Mouse (Mus musculus) forebrain, embryonic 11.5 days (tissue): ENCODE measurements around the gene Coro2a. TPM values are rescaled to one million over a fixed set of nuclear protein-coding genes. Genes with fewer than 3 reads are reported as not detected.
"Not testable (repeated sequence)": the region's sequence is repeated elsewhere in the genome, so short reads cannot be mapped to it uniquely, and the experiment has no call there.

Source experiments
- ATAC-seq: fragments of 200-750 bp; cut with Nextera tagmentation; replicated peaks from 2 replicates; pipeline ENCODE4 v1.8.0; 2017; ENCODE audit warnings: moderate TSS enrichment; ENCODE audit not compliant: low FRiP score
- DNase-seq: peaks from one replicate; pipeline ENCODE4 v3.0.0-alpha.2; 2017; ENCODE audit warnings: low spot score
- H3K27ac ChIP-seq: fragments of 300-500 bp; sonication (generic); 2 replicates; pipeline ENCODE4 v1.5.1; 2014; ENCODE audit warnings: low read depth, low read length
- H3K27me3 ChIP-seq: fragments of 300-500 bp; sonication (generic); 2 replicates; pipeline ENCODE4 v1.6.1; 2014; ENCODE audit warnings: mild to moderate bottlenecking, low read length, mixed read lengths; ENCODE audit not compliant: control insufficient read depth, insufficient read depth
- H3K36me3 ChIP-seq: fragments of 300-500 bp; sonication (generic); 2 replicates; pipeline ENCODE4 v1.6.1; 2014; ENCODE audit warnings: mild to moderate bottlenecking, low read length, moderate library complexity, mixed read lengths; ENCODE audit not compliant: control insufficient read depth, insufficient read depth
- H3K4me1 ChIP-seq: fragments of 300-500 bp; sonication (generic); replicated peaks from 2 replicates; pipeline ENCODE4 v1.6.1; 2014; ENCODE audit warnings: low read length, mixed read lengths; ENCODE audit not compliant: control insufficient read depth, insufficient read depth
- H3K4me2 ChIP-seq: fragments of 300-500 bp; sonication (generic); 2 replicates; pipeline ENCODE4 v1.6.1; 2014; ENCODE audit warnings: low read depth, mild to moderate bottlenecking, low read length, moderate library complexity, mixed read lengths; ENCODE audit not compliant: severe bottlenecking
- H3K4me3 ChIP-seq: fragments of 300-500 bp; sonication (generic); 2 replicates; pipeline ENCODE4 v1.5.1; 2014; ENCODE audit warnings: low read depth, low read length
- H3K9ac ChIP-seq: fragments of 300-500 bp; sonication (generic); 2 replicates; pipeline ENCODE4 v1.6.1; 2014; ENCODE audit warnings: low read length
- H3K9me3 ChIP-seq: fragments of 300-500 bp; sonication (generic); 2 replicates; pipeline ENCODE4 v1.6.1; 2016; ENCODE audit warnings: low read length, mixed read lengths; ENCODE audit not compliant: control insufficient read depth
- WGBS: fragments of 180-500 bp; shearing (Covaris S2); extraction: QIAGEN DNeasy Blood & Tissue Kit; methylation state at CpG from one replicate; pipeline ENCODE4 v1.1.7; 2014; 5-methylcytosine and 5-hydroxymethylcytosine counted together
- polyA plus RNA-seq: library from polyadenylated mRNA; unstranded; fragments of >200 nt; fragmentation: Nextera tagmentation; extraction: Ambion mirVana; gene quantifications from 2 replicates; pipeline ENCODE4 v1.2.1, GENCODE M21; 2014

The Coro2a gene
- polyA plus RNA-seq, 1 experiment from 2014 or later: 2.8 TPM

DNA sequence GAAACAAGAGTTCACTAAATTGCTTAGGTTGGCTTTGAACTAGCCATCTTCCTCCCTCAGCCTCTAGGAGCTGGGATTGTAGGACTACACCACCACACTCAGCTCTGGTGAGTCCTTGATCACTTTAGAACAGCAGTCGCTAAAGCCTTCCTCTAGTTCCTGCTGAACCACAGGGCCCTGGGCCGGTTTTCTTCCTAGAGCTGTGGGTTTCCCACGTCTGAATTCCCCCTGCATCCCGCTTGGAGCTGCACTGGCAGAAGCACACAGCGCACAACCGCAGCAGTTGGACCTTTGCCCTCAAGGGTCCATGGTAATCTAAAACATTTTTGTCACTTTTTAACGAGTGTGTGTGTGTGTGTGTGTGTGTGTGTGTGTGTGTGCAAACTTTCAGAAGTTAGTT, 702 bp upstream of the Coro2a start:
- ATAC-seq (no peak), DNase-seq (no peak)
- peaks cover 16% of the 10 kb centered on the region for H3K27me3 ChIP-seq
- no peak overlapping the region for H3K4me3 ChIP-seq
- H3K27ac ChIP-seq: no peak overlapping the region
- no peak overlapping the region for H3K4me2 ChIP-seq
- H3K36me3 ChIP-seq: no peaks in the 10 kb centered on the region
- H3K9me3 ChIP-seq: no peaks in the 10 kb centered on the region
- H3K4me1 ChIP-seq: no peaks in the 10 kb centered on the region; the same call in 1 of the 2 replicates
- WGBS: 60% methylated on average over 7 of the region's 7 CpGs
- H3K9ac ChIP-seq: no peak overlapping the region

DNA sequence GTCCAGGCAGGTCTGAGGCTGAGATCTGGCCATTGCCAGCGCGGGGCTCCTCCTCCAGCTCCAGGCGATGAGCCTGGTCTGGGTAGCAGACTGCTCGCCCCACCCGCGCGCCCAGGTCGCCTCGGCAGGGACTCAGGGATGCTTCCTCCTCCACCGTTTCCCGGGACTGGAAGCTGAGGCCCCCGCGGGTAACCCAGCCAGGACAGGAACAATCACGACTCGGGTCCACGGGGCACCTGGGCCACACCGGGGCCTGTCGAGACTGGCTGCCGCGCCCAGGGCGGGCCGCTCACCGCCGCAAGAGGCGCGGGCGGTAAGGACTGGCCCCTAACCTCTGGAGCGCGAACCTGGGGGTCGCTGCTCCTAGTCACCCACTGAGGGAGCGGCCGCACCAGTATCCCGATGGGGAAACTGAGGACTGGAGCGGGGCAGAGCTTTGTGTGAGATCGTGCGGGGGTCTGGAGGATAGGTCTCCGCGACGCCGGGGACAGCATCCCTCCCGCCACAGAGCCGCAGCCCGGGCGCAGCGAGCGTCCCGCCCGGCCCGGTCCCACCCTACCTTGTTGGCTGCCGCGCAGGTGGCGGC, 651 bp downstream of the Coro2a start:
- no peak overlapping the region for H3K27ac ChIP-seq
- DNase-seq: peak; percentile 73

GRCm38 (mm10) chr4:46600473-46601257, 1.3 kb downstream of the Coro2a start:
- Histone ChIP-seq H3K9me3 (no peaks in the 10 kb centered on the region), H3K27ac (no peak overlapping the region)
- peak; percentile 25 for ATAC-seq

More for the DNA sequence above, 651 bp downstream of the Coro2a start:
- Histone ChIP-seq H3K4me2 (peak overlapping the region; percentile 97), H3K9ac (peak overlapping the region; percentile 61), H3K4me3 (peak overlapping the region; percentile 56), H3K9me3 (no peaks in the 10 kb centered on the region), H3K4me1 (no peaks in the 10 kb centered on the region; the same call in 1 of the 2 replicates), H3K27me3 (peaks cover 16% of the 10 kb centered on the region), H3K36me3 (no peaks in the 10 kb centered on the region)
- peak; percentile 63 for ATAC-seq
- under 1% methylated on average over 42 of the region's 52 CpGs for WGBS

GRCm38 (mm10) chr4:46599609-46600008, 2.4 kb downstream of the Coro2a start:
- H3K9ac ChIP-seq, H3K4me3 ChIP-seq, H3K27ac ChIP-seq, DNase-seq, ATAC-seq, H3K9me3 ChIP-seq, H3K4me1 ChIP-seq, H3K4me2 ChIP-seq, H3K36me3 ChIP-seq: not testable (repeated sequence)
- H3K27me3 ChIP-seq: peaks cover 16% of the 10 kb centered on the region
- 82% methylated on average over 12 of the region's 12 CpGs for WGBS

More at GRCm38 (mm10) chr4:46600473-46601257, 1.3 kb downstream of the Coro2a start:
- Histone ChIP-seq H3K36me3 (no peaks in the 10 kb centered on the region), H3K4me2 (peak overlapping the region; percentile 97), H3K27me3 (peaks cover 16% of the 10 kb centered on the region), H3K9ac (no peak overlapping the region), H3K4me3 (peak overlapping the region; percentile 56), H3K4me1 (no peaks in the 10 kb centered on the region; the same call in 1 of the 2 replicates)
- DNase-seq: no peak
- WGBS: 42% methylated on average over 20 of the region's 20 CpGs

GRCm38 (mm10) chr4:46598981-46599380, 3.0 kb downstream of the Coro2a start:
- H3K9me3 ChIP-seq: no peaks in the 10 kb centered on the region
- DNase-seq (no peak), ATAC-seq (no peak)
- H3K36me3 ChIP-seq: no peaks in the 10 kb centered on the region
- H3K4me2 ChIP-seq: no peak overlapping the region
- H3K4me1 ChIP-seq: no peaks in the 10 kb centered on the region; the same call in 1 of the 2 replicates
- no peak overlapping the region for H3K27ac ChIP-seq
- peaks cover 16% of the 10 kb centered on the region for H3K27me3 ChIP-seq
- no peak overlapping the region for H3K9ac ChIP-seq
- 78% methylated on average over 6 of the region's 6 CpGs for WGBS
- H3K4me3 ChIP-seq: no peak overlapping the region

- Histone ChIP-seq H3K27ac (no peak overlapping the region), H3K27me3 (peaks cover 16% of the 10 kb centered on the region)
Measured at GRCm38 (mm10) chr4:46598111-46598510, 3.9 kb downstream of the Coro2a start.

GRCm38 (mm10) chr4:46597286-46597961, 4.6 kb downstream of the Coro2a start:
- peak; percentile 46 for DNase-seq
- H3K4me2 ChIP-seq: no peak overlapping the region
- H3K27ac ChIP-seq: no peak overlapping the region
- 73% methylated on average over 11 of the region's 11 CpGs for WGBS
- no peaks in the 10 kb centered on the region; the same call in 1 of the 2 replicates for H3K4me1 ChIP-seq
- H3K9ac ChIP-seq: no peak overlapping the region
- H3K4me3 ChIP-seq: no peak overlapping the region
- H3K9me3 ChIP-seq: no peaks in the 10 kb centered on the region
- ATAC-seq: no peak
- peaks cover 16% of the 10 kb centered on the region for H3K27me3 ChIP-seq
- H3K36me3 ChIP-seq: no peaks in the 10 kb centered on the region

More at GRCm38 (mm10) chr4:46598111-46598510, 3.9 kb downstream of the Coro2a start:
- no peaks in the 10 kb centered on the region for H3K36me3 ChIP-seq
- no peak overlapping the region for H3K4me2 ChIP-seq
- WGBS: 70% methylated on average over 10 of the region's 10 CpGs
- ATAC-seq (no peak), DNase-seq (peak; percentile 34)
- no peak overlapping the region for H3K9ac ChIP-seq
- no peaks in the 10 kb centered on the region; the same call in 1 of the 2 replicates for H3K4me1 ChIP-seq
- no peak overlapping the region for H3K4me3 ChIP-seq
- H3K9me3 ChIP-seq: no peaks in the 10 kb centered on the region

DNA sequence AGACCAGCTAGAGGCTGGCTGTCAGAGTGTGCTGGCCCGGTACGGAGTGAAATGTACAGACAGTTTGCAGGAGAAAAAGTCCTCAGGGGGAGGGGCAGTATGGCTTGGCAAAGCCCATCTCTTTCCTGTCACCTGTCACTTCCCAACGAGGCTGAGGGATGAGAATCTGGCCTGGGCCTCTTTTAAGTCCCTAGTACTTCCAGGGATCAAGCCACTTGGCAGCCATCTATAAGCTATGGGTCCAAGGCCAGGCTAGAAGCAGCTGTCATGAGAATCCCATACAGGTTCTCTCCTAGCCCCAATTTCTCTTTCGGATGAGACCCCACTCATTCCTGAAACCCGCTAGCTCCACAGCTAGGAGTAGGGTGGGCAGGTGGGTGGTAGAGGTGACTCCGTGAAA, 5.6 kb downstream of the Coro2a start:
- Histone ChIP-seq H3K4me1 (no peaks in the 10 kb centered on the region; the same call in 1 of the 2 replicates), H3K4me3 (no peak overlapping the region), H3K27me3 (peaks cover 13% of the 10 kb centered on the region), H3K27ac (no peak overlapping the region), H3K36me3 (no peaks in the 10 kb centered on the region), H3K9ac (no peak overlapping the region), H3K4me2 (no peak overlapping the region), H3K9me3 (no peaks in the 10 kb centered on the region)
- peak; percentile 35 for DNase-seq
- ATAC-seq: no peak
- WGBS: 83% methylated on average over 6 of the region's 6 CpGs
